Mouse (Mus musculus) spleen, postnatal 10 days (tissue): ENCODE data around the gene 1700008P02Rik.
"Not testable (repeated sequence)": the region's sequence is repeated elsewhere in the genome, so short reads cannot be mapped to it uniquely, and the experiment has no call there.

Source experiments
- DNase-seq, 2 experiments: peaks; one replicate each; pipeline ENCODE4 v3.0.0; 2021 to 2022; ENCODE audit warnings: low spot score in 2 of 2

Gene 1700008P02Rik

GRCm38 (mm10) chr3:6620343-6620742 is at the start of gene 1700008P02Rik:
1700008P02Rik (minus strand) TSS chr3:6620443.
- no peak for DNase-seq

- no peak for DNase-seq
Measured at GRCm38 (mm10) chr3:6649411-6649810, 29.2 kb upstream of the 1700008P02Rik start.

- not testable (repeated sequence) for DNase-seq
Measured at GRCm38 (mm10) chr3:6638151-6638550, 17.9 kb upstream of the 1700008P02Rik start.

- DNase-seq = no peak
Measured at GRCm38 (mm10) chr3:6634256-6634655, 14.0 kb upstream of the 1700008P02Rik start.

GRCm38 (mm10) chr3:6617881-6618280 is 2.4 kb downstream of the 1700008P02Rik start:
- no peak for DNase-seq
